Mouse (Mus musculus) liver, embryonic 13.5 days (tissue): Measurements from ENCODE around the gene Gm10058. TPM values are rescaled to one million over a fixed set of nuclear protein-coding genes. Genes with fewer than 3 reads are reported as not detected.
"Not testable (repeated sequence)": the region's sequence is repeated elsewhere in the genome, so short reads cannot be mapped to it uniquely, and the experiment has no call there.

Experiments used
- ATAC-seq: fragments of 200-750 bp; cut with Nextera tagmentation; 2 replicates; pipeline ENCODE4 v1.8.0; 2017; ENCODE audit warnings: low read depth, mild to moderate bottlenecking, moderate number of reproducible peaks, moderate library complexity
- DNase-seq: peaks from one replicate; pipeline ENCODE4 v3.0.0; 2022
- H3K27ac ChIP-seq: fragments of 300-500 bp; sonication (generic); 2 replicates; pipeline ENCODE4 v1.5.1; 2015; ENCODE audit warnings: moderate library complexity, mild to moderate bottlenecking, inconsistent platforms
- H3K27me3 ChIP-seq: fragments of 300-500 bp; sonication (generic); 2 replicates; pipeline ENCODE4 v1.6.1; 2015; ENCODE audit warnings: mild to moderate bottlenecking, inconsistent platforms
- H3K36me3 ChIP-seq: fragments of 300-500 bp; sonication (generic); 2 replicates; pipeline ENCODE4 v1.6.1; 2015; ENCODE audit warnings: mild to moderate bottlenecking, inconsistent platforms
- H3K4me1 ChIP-seq: fragments of 300-500 bp; sonication (generic); replicated peaks from 2 replicates; pipeline ENCODE4 v1.6.1; 2015; ENCODE audit warnings: inconsistent platforms
- H3K4me2 ChIP-seq: fragments of 300-500 bp; sonication (generic); 2 replicates; pipeline ENCODE4 v1.6.1; 2015; ENCODE audit warnings: inconsistent platforms, mild to moderate bottlenecking, moderate library complexity
- H3K4me3 ChIP-seq: fragments of 300-500 bp; sonication (generic); replicated peaks from 2 replicates; pipeline ENCODE4 v1.5.1; 2015; ENCODE audit warnings: mild to moderate bottlenecking, inconsistent platforms
- H3K9ac ChIP-seq: fragments of 300-500 bp; sonication (generic); 2 replicates; pipeline ENCODE4 v1.6.1; 2015; ENCODE audit warnings: mild to moderate bottlenecking, inconsistent platforms
- H3K9me3 ChIP-seq: fragments of 300-500 bp; sonication (generic); replicated peaks from 2 replicates; pipeline ENCODE4 v1.6.1; 2016; ENCODE audit warnings: inconsistent platforms
- WGBS: fragments of 180-500 bp; shearing (Covaris S2); methylation state at CpG from one replicate; pipeline ENCODE4 v1.1.7; 2015; ENCODE audit not compliant: insufficient replicate concordance; 5-methylcytosine and 5-hydroxymethylcytosine counted together
- polyA plus RNA-seq: library from polyadenylated mRNA; unstranded; fragments of >200 nt; fragmentation: Nextera tagmentation; extraction: Ambion mirVana; gene quantifications from 2 replicates; pipeline ENCODE4 v1.2.1, GENCODE M21; 2015

Gm10058 gene
- polyA plus RNA-seq = not detected in 2 replicates

DNA sequence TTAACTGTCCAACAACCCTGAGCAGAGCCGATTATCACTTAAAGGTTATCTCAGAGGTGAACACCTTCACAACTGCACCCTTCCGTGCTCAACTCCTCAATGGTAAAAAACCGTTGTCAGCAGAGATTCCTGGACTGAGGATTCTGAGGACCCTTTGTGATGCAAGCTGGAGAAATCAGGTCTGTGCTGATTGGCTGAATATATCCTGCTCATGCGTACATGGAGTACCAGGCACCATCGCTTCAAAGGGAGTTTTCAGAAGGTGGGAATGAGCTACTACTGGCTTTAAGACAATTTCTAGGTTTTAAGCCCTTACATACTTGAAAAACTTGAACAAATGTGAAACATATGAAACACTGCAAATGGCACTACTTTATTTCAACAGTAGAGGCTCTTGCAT is at the start of gene Gm10058:
TSS of gene Gm10058 (minus strand) at position 101 of the 400 bp plus-strand sequence.
- not testable (repeated sequence) for H3K4me2 ChIP-seq, DNase-seq, H3K4me3 ChIP-seq, H3K27ac ChIP-seq, H3K27me3 ChIP-seq, H3K9me3 ChIP-seq, ATAC-seq, H3K36me3 ChIP-seq, H3K4me1 ChIP-seq, H3K9ac ChIP-seq
- no CpG with 5 or more reads among the region's 5 CpGs for whole genome bisulfite sequencing
